Mouse (Mus musculus) forebrain, embryonic 14.5 days (tissue): ENCODE measurements around the gene Nol4l. TPM values are rescaled to one million over a fixed set of nuclear protein-coding genes. Genes with fewer than 3 reads are reported as not detected.

Experiments
- ATAC-seq: fragments of 200-750 bp; cut with Nextera tagmentation; 2 replicates; pipeline ENCODE4 v1.8.0; 2017; ENCODE audit warnings: mild to moderate bottlenecking, moderate library complexity
- DNase-seq: peaks from one replicate; pipeline ENCODE4 v3.0.0-alpha.2; 2015; ENCODE audit warnings: low spot score
- H3K27ac ChIP-seq: fragments of 300-500 bp; sonication (generic); 2 replicates; pipeline ENCODE4 v1.5.1; 2014; ENCODE audit warnings: low read depth, mild to moderate bottlenecking, control low read depth, low read length, moderate library complexity
- H3K27me3 ChIP-seq: fragments of 300-500 bp; sonication (generic); replicated peaks from 2 replicates; pipeline ENCODE4 v1.6.1; 2014; ENCODE audit warnings: low read length, control low read depth, mixed read lengths; ENCODE audit not compliant: control insufficient read depth, insufficient read depth
- H3K36me3 ChIP-seq: fragments of 300-500 bp; sonication (generic); 2 replicates; pipeline ENCODE4 v1.6.1; 2014; ENCODE audit warnings: low read length, control low read depth; ENCODE audit not compliant: control insufficient read depth, insufficient read depth
- H3K4me1 ChIP-seq: fragments of 300-500 bp; sonication (generic); 2 replicates; pipeline ENCODE4 v1.6.1; 2014; ENCODE audit warnings: antibody characterized with exemption, low read length, control low read depth; ENCODE audit not compliant: control insufficient read depth, insufficient read depth
- H3K4me2 ChIP-seq: fragments of 300-500 bp; sonication (generic); 2 replicates; pipeline ENCODE4 v1.6.1; 2014; ENCODE audit warnings: mild to moderate bottlenecking, control low read depth, low read length
- H3K4me3 ChIP-seq: fragments of 300-500 bp; sonication (generic); 2 replicates; pipeline ENCODE4 v1.5.1; 2014; ENCODE audit warnings: low read depth, low read length, control low read depth
- H3K9ac ChIP-seq: fragments of 300-500 bp; sonication (generic); 2 replicates; pipeline ENCODE4 v1.6.1; 2014; ENCODE audit warnings: mild to moderate bottlenecking, low read length, control low read depth, moderate library complexity
- H3K9me3 ChIP-seq: fragments of 300-500 bp; sonication (generic); replicated peaks from 2 replicates; pipeline ENCODE4 v1.6.1; 2016; ENCODE audit warnings: low read length, control low read depth, mixed read lengths; ENCODE audit not compliant: control insufficient read depth
- WGBS: fragments of 180-500 bp; shearing (Covaris S2); extraction: QIAGEN DNeasy Blood & Tissue Kit; methylation state at CpG from one replicate; pipeline ENCODE4 v1.1.7; 2014; 5-methylcytosine and 5-hydroxymethylcytosine counted together
- polyA plus RNA-seq: library from polyadenylated mRNA; unstranded; fragments of >200 nt; fragmentation: Nextera tagmentation; extraction: Ambion mirVana; gene quantifications from 2 replicates; pipeline ENCODE4 v1.2.1, GENCODE M21; 2014

Nol4l gene
- polyA plus RNA-seq, 1 experiment from 2014 or later, result 31.4 TPM

DNA sequence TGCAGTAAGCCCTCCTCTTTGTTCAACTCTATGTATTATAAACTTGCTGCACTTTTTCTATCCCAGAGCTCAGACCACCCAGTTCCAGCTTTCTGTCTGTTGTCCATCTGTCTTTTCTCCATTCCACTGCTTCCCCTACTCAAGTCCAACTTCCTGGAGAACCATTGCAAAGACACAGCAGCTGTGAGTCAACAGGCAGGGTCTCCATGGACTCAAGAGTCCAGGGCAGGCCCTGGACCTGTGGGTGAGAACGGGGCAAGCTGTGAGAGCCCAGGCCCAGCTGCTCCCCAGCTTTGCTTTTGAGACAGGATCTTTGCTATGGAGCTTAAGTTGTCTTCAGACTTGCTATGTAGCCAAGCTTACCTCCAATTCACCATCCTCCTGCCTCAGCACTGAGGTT lies 99.2 kb downstream of the Nol4l start:
- Histone ChIP-seq H3K27me3 (no peaks in the 10 kb centered on the region), H3K4me2 (no peak overlapping the region), H3K4me3 (no peak overlapping the region), H3K9ac (no peak overlapping the region), H3K27ac (no peak overlapping the region), H3K4me1 (peaks cover 19% of the 10 kb centered on the region), H3K9me3 (no peaks in the 10 kb centered on the region), H3K36me3 (peaks cover 79% of the 10 kb centered on the region)
- 83% methylated on average over 1 of the region's 1 CpGs for WGBS
- DNase-seq (no peak), ATAC-seq (no peak)

GRCm38 (mm10) chr2:153428485-153428884 lies 101.3 kb downstream of the Nol4l start:
- H3K4me3 ChIP-seq, result no peak overlapping the region
- 84% methylated on average over 2 of the region's 2 CpGs for WGBS
- peaks cover 68% of the 10 kb centered on the region for H3K36me3 ChIP-seq
- H3K27ac ChIP-seq, result peak overlapping the region; percentile 9; the same call in 1 of the 2 replicates
- no peaks in the 10 kb centered on the region for H3K9me3 ChIP-seq
- no peak for ATAC-seq
- H3K27me3 ChIP-seq, result no peaks in the 10 kb centered on the region
- no peak for DNase-seq
- H3K4me2 ChIP-seq, result no peak overlapping the region
- no peak overlapping the region for H3K9ac ChIP-seq
- H3K4me1 ChIP-seq, result peaks cover 12% of the 10 kb centered on the region

DNA sequence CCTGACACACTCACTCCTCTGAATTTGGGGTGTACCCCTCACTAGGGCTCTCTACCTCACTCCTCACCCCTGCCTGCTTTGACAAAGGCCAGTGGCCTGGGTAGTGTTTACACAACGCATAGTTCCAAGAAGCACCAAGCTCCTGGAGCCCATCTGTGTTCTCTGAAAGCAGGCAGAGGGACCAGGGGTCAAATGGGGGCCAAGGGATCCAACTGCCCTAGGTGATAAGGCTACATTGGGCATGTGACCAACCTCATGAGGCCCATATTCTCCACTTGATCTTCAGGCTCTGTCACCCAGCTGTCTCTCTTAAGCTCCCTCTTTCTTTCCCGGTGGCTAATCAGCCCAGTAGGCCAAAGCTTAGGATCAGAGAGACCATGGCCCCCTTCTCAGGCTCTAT lies 102.8 kb downstream of the Nol4l start:
- Histone ChIP-seq H3K27ac (peak overlapping the region; percentile 81), H3K9ac (no peak overlapping the region; the same call in 1 of the 2 replicates), H3K27me3 (no peaks in the 10 kb centered on the region), H3K9me3 (no peaks in the 10 kb centered on the region), H3K4me2 (no peak overlapping the region), H3K36me3 (peaks cover 58% of the 10 kb centered on the region), H3K4me3 (no peak overlapping the region), H3K4me1 (peaks cover 26% of the 10 kb centered on the region)
- 36% methylated on average over 2 of the region's 2 CpGs for WGBS
- peak; percentile 23 for DNase-seq
- no peak for ATAC-seq

DNA sequence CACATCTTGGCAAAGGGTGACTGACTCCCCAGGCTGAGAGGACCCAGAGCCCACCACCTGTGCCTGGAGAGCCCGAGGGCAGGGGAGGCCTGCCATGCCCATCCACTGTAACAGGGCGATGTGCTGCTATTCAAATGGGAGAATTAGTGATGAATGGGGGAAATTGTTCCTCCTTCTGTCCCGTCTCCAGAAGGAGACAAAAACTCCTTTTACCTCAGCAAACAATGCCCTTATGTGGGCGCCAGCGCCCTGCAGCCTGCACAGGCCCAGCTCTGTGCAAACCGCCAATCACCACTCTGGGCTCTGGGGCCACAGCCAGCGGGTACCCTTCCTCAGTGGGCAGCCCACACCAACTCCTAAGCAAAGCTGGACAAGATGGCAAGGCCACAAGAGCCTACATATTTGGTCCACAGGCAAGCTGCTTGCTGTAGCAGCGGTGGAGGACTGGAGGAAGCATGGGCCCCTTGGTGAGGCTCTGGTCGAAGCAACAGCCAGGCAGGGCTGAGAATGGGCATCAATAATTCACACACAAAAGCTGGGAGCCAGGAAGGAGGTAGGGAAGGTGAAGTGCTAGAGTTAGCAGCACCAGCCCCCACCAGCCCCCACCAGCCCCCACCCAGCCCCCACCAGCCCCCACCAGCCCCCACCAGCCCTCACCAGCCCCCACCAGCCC lies 103.6 kb downstream of the Nol4l start:
- no peak overlapping the region for H3K9ac ChIP-seq
- H3K36me3 ChIP-seq, result peaks cover 52% of the 10 kb centered on the region

DNA sequence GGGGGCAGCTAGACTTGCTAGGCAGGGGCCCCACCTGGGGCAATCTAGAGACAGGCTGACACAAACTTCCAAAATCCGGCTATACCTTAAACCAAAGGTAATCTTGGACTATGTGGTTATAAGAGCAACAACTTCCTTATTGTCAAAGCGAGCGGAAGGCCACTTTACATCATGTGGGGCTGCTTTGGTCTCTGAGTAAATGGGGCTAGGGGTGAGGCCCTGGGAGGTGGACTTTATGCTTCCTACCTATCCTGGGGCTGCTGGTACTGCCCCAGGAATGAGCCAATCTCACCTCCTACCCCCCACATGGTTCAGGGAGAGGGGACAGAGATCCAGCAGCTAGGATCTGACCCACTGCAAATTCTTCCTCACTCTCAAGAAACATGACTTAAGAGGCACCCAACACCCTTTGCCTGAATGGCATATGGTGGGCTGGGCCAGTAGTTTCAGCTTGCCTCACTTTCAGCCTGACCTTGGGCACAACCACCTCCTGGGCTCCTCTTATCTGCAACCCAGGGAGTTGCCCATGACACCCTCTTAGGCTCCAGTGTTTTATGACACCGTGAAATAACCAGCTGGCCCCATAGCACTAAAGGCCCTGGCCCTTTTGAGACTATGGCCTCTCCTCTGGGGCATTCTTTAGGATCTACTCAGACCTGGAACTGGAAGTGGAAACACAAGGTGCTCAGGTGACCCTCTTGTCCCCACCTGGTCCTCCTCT lies 104.5 kb downstream of the Nol4l start:
- no peak for ATAC-seq
- DNase-seq, result no peak
- no peak overlapping the region for H3K4me2 ChIP-seq
- H3K27me3 ChIP-seq, result no peaks in the 10 kb centered on the region
- no peak overlapping the region for H3K9ac ChIP-seq
- 88% methylated on average over 4 of the region's 4 CpGs for WGBS
- no peak overlapping the region for H3K4me3 ChIP-seq
- H3K9me3 ChIP-seq, result no peaks in the 10 kb centered on the region
- peaks cover 26% of the 10 kb centered on the region for H3K4me1 ChIP-seq
- H3K36me3 ChIP-seq, result peaks cover 50% of the 10 kb centered on the region
- H3K27ac ChIP-seq, result peak overlapping the region; percentile 81

More for the DNA sequence above, 103.6 kb downstream of the Nol4l start:
- ATAC-seq (peak; percentile 86), DNase-seq (peak; percentile 79)
- H3K4me3 ChIP-seq, result no peak overlapping the region
- peak overlapping the region; percentile 81 for H3K27ac ChIP-seq
- H3K9me3 ChIP-seq, result no peaks in the 10 kb centered on the region
- H3K4me2 ChIP-seq, result no peak overlapping the region
- WGBS, result 5% methylated on average over 9 of the region's 9 CpGs
- peaks cover 26% of the 10 kb centered on the region for H3K4me1 ChIP-seq
- H3K27me3 ChIP-seq, result no peaks in the 10 kb centered on the region

GRCm38 (mm10) chr2:153424557-153424956 lies 105.2 kb downstream of the Nol4l start:
- Histone ChIP-seq H3K9me3 (no peaks in the 10 kb centered on the region), H3K36me3 (peaks cover 50% of the 10 kb centered on the region), H3K27ac (no peak overlapping the region), H3K9ac (no peak overlapping the region), H3K4me1 (peaks cover 26% of the 10 kb centered on the region), H3K4me3 (no peak overlapping the region), H3K27me3 (no peaks in the 10 kb centered on the region), H3K4me2 (no peak overlapping the region)
- no peak for ATAC-seq
- DNase-seq, result no peak
- WGBS, result 90% methylated on average over 8 of the region's 8 CpGs

- no peak overlapping the region for H3K27ac ChIP-seq
- 85% methylated on average over 3 of the region's 3 CpGs for WGBS
- DNase-seq (no peak), ATAC-seq (no peak)
- no peaks in the 10 kb centered on the region for H3K9me3 ChIP-seq
- no peaks in the 10 kb centered on the region for H3K27me3 ChIP-seq
- no peak overlapping the region for H3K4me2 ChIP-seq
- peaks cover 51% of the 10 kb centered on the region for H3K36me3 ChIP-seq
- H3K4me3 ChIP-seq, result no peak overlapping the region
- peaks cover 26% of the 10 kb centered on the region for H3K4me1 ChIP-seq
- no peak overlapping the region for H3K9ac ChIP-seq
Observed at GRCm38 (mm10) chr2:153423113-153423512, 106.7 kb downstream of the Nol4l start.

GRCm38 (mm10) chr2:153422051-153422450 lies 107.7 kb downstream of the Nol4l start:
- H3K36me3 ChIP-seq, result peaks cover 53% of the 10 kb centered on the region
- 5% methylated on average over 5 of the region's 5 CpGs for WGBS
- no peaks in the 10 kb centered on the region for H3K9me3 ChIP-seq
- no peaks in the 10 kb centered on the region for H3K27me3 ChIP-seq
- peak; percentile 62 for ATAC-seq
- peaks cover 26% of the 10 kb centered on the region for H3K4me1 ChIP-seq
- H3K4me3 ChIP-seq, result no peak overlapping the region
- H3K9ac ChIP-seq, result no peak overlapping the region
- DNase-seq, result peak; percentile 56
- H3K27ac ChIP-seq, result no peak overlapping the region
- H3K4me2 ChIP-seq, result no peak overlapping the region

- Histone ChIP-seq H3K27me3 (no peaks in the 10 kb centered on the region), H3K4me2 (no peak overlapping the region), H3K4me1 (peaks cover 25% of the 10 kb centered on the region), H3K4me3 (no peak overlapping the region), H3K9ac (no peak overlapping the region), H3K9me3 (no peaks in the 10 kb centered on the region), H3K36me3 (peaks cover 61% of the 10 kb centered on the region), H3K27ac (no peak overlapping the region)
- peak; percentile 46 for DNase-seq
- ATAC-seq, result no peak
Observed at GRCm38 (mm10) chr2:153421233-153421632, 108.5 kb downstream of the Nol4l start.
